Mouse (Mus musculus) left cerebral cortex, adult 8-10 months (tissue): Measurements from ENCODE around the gene Arhgap4. TPM values are rescaled to one million over a fixed set of nuclear protein-coding genes. Genes with fewer than 3 reads are reported as not detected.

Experiments
- DNase-seq, 2 experiments: peaks; one replicate each; pipeline ENCODE4 v3.0.0; 2022; ENCODE audit warnings: low spot score in 2 of 2
- total RNA-seq, 4 experiments: library from RNA; stranded (reverse); gene quantifications; 2 replicates each; pipeline ENCODE4 v1.2.4; 2022

The Arhgap4 gene
- total RNA-seq, 4 experiments from 2014 or later, result 4.3 to 5.1 (median 4.7) TPM

DNA sequence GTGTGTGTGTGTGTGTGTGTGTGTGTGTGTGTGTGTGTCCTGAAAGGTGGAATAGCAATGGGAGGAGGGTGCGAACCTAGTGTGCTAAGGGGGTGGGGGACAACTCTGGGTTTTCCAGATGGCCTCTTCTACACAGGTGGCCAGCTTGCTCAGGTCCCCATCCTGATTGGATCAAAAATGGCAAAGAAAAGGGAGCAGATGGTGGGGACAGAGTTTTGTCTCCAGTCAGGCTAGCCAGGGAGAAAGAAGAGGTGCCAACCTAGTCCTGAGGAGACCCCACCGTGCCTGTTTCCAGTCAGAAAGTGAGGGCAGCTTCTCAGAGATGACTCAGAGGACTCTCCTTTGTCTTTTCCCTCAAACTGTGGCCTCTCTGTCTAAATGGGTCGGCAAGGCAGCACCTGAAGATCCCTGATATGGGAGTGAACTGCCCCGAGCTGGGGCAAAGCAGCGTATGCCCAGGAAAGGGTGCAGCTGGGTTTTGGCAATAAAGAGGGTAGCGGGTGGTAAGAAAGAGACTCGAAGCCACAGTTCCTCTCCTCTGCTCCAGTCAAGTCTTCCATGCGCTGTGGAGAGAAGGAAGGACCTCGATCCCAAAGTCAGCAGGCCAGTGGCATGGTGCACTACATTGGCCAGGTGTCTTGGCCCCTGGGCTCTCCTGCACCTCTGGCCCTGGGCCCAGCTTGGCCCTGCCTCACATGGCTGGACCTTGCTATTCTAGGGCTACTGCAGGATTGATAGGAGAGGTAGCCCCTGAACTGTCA lies 67.2 kb downstream of the Arhgap4 start:
- DNase-seq, result no peak

Other genes with a start within 250 kb of the Arhgap4 start
- 100 to 1,000 TPM; 103 to 124 (median 111) TPM for gene Slc6a8, start 248.7 kb downstream of the Arhgap4 start, total RNA-seq
- 100 to 1,000 TPM in 1 of 4 experiments, 10 to 100 TPM in 3; 91.3 to 100 (median 95.9) TPM for gene Bcap31, start 205.7 kb downstream of the Arhgap4 start, total RNA-seq
- gene Abcd1, start 205.3 kb downstream of the Arhgap4 start, total RNA-seq, result 10 to 100 TPM; 10.8 to 13.3 (median 12.1) TPM
- gene Plxnb3, start 164.8 kb downstream of the Arhgap4 start, total RNA-seq, result 10 to 100 TPM; 12.1 to 13.3 (median 12.8) TPM
- gene Srpk3, start 147.5 kb downstream of the Arhgap4 start, total RNA-seq, result 10 to 100 TPM in 2 of 4 experiments, 1 to 10 TPM in 2; 7.5 to 11.3 (median 9.3) TPM
- gene Idh3g, start 135.0 kb downstream of the Arhgap4 start, total RNA-seq, result 100 to 1,000 TPM; 192 to 222 (median 206) TPM
- gene Ssr4, start 134.8 kb downstream of the Arhgap4 start, total RNA-seq, result 100 to 1,000 TPM in 2 of 4 experiments, 10 to 100 TPM in 2; 90.7 to 130 (median 99.7) TPM
- gene Pdzd4, start 96.9 kb downstream of the Arhgap4 start, total RNA-seq, result 100 to 1,000 TPM; 105 to 117 (median 113) TPM
- gene Avpr2, start 29.8 kb downstream of the Arhgap4 start, total RNA-seq, result not detected
- gene L1cam, start 25.8 kb downstream of the Arhgap4 start, total RNA-seq, result 100 to 1,000 TPM; 147 to 158 (median 153) TPM
- gene Naa10, start 74 bp upstream of the Arhgap4 start, total RNA-seq, result 10 to 100 TPM; 47.7 to 62.7 (median 57.0) TPM
- 10 to 100 TPM in 1 of 4 experiments, 1 to 10 TPM in 3; 5.3 to 15.8 (median 7.5) TPM for gene Renbp, start 9.0 kb upstream of the Arhgap4 start, total RNA-seq
- gene Hcfc1, start 44.5 kb upstream of the Arhgap4 start, total RNA-seq, result 10 to 100 TPM; 67.9 to 78.7 (median 72.5) TPM
- gene Irak1, start 102.0 kb upstream of the Arhgap4 start, total RNA-seq, result 10 to 100 TPM; 54.0 to 61.3 (median 54.2) TPM
- 1 to 10 TPM in 1 of 4 experiments, under 1 TPM in 1, not detected in 2; 0.59 to 2.5 TPM for gene Opn1mw, start 205.6 kb upstream of the Arhgap4 start, total RNA-seq
- 10 to 100 TPM; 87.7 to 95.0 (median 90.3) TPM for gene Mecp2, start 213.5 kb upstream of the Arhgap4 start, total RNA-seq
- not detected for gene Tex28, start 246.0 kb upstream of the Arhgap4 start, total RNA-seq